Mouse (Mus musculus) adrenal gland (tissue): ENCODE data around the gene Tedc2.

Experiments used
- intact Hi-C: fragments of 180-260 bp; cut with DNase I; formaldehyde crosslinking; loops from one replicate; pipeline ENCODE4 v1.15.1; 2025

Tedc2 gene

GRCm38 (mm10) chr17:24213186-24213585, 7.5 kb downstream of the Tedc2 start:
- intact Hi-C loops, result no loop called here

- intact Hi-C loops, result no loop called here
These were observed 8.1 kb downstream of the Tedc2 start for GRCm38 (mm10) chr17:24212441-24213018.

- intact Hi-C loops, result no loop called here
These were observed 8.8 kb downstream of the Tedc2 start for GRCm38 (mm10) chr17:24211631-24212440.

DNA sequence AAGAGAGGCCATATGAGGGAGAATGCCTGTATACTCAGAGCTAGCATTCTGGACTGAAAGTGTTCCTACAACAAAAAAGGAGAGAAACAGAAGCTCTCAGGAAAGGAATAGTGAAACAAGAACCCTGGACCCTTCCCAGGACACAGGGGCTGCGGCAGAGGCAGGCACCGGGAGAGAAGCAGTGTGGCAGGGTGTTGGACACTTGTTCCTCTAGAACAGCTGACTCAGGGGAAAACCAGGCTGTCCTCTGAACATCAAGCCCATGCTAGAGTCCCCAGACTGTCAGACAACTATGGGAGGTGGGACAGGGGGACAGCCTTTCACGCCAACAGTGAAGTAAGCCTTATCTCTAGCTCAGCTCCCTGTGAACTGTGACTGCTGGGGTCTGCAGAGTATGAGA, 10.1 kb downstream of the Tedc2 start:
- intact Hi-C loops, result no loop called here

DNA sequence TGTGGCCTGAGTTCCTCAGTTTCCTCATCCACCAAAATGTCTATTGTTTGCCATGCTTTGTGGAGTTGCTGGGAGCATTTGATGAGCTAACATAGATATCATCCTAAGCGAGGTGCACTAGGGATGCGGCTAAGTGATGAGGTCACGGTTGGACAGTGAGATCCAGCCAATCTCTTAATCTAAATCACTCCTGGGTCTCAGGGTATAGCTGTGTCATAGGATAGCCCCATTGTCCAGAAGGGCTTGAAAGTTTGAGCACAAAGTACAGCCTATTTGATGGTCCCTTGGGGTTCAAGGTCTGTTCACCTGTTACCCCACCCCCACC, 10.8 kb downstream of the Tedc2 start:
- intact Hi-C loops, result loop anchor here (5.0 kb wide), 1 partner anchor 38 kb away; no protein-coding TSS in a partner anchor

DNA sequence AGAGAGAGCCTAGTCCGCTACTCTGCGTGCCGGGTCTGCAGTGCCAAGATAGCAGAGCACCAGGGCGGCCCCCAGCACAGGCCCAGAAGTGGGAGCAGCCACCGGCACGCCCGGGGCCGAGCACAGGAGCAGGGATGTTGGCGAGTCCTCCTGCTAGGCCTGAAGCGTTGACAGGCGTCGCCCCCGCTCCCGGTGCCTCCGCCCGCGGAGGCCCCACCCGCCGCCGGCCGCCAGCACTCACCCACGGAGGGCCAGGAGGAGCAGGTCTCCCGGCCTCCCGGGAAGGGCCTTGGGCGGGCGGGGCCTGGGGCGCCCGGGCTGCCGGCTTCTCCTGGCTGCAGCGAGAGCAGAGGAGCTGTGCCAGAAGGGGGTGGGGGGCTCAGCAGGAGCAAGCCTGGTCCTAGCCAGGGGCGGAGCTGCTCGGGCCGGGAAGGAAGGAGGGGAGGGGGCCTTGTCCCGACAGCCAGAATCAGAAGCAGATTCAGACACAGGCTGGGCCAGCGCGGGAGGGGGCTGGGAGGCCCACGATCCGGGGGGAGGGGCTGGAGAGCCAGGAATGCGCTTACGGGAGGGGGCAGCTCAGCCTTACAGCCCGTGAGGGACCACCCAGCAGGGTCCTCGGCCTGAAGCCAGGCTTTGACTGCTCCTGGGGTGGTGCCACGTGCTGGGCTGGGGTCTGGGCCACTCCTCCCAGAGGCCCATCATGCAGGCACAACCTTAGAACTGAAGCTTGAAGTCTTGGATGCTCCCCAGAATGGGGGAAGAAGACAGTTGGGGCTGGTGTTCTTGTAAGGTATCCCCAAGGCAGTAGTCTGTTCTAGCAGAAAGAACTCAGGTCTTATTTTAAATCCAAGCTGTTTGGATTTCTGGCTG, 11.4 kb downstream of the Tedc2 start, which contains the start of gene Ntn3:
Ntn3 (minus strand) TSS at position 489 of the 873 bp plus-strand sequence.
- intact Hi-C loops, result loop anchor here (5.0 kb wide), 1 partner anchor 37 kb away; no protein-coding TSS in a partner anchor

DNA sequence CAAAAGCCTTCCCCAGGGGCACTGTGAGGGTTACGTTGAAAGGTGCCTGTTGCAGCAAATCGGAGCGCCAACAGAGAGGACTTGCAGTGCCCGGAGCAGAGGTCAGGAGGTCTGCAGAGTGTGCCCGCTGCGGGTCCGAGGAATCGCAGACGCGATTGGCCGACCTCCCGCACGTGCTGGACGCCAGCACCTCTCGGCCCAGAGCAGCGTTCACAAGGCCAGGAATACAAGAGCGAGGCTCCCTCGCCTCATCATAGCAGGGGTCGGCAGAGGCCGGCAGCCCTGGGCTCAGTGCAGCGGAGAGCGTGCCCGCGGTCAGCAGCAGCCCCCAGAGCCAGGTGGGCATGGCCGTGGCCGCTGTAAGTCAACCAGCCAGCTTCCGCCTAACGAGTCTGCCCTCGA, 12.0 kb downstream of the Tedc2 start:
- intact Hi-C loops, result loop anchor here (5.0 kb wide), 1 partner anchor 36 kb away; no protein-coding TSS in a partner anchor

GRCm38 (mm10) chr17:24207768-24208640, 12.6 kb downstream of the Tedc2 start:
- intact Hi-C loops, result loop anchor here (5.0 kb wide), 1 partner anchor 36 kb away; no protein-coding TSS in a partner anchor

DNA sequence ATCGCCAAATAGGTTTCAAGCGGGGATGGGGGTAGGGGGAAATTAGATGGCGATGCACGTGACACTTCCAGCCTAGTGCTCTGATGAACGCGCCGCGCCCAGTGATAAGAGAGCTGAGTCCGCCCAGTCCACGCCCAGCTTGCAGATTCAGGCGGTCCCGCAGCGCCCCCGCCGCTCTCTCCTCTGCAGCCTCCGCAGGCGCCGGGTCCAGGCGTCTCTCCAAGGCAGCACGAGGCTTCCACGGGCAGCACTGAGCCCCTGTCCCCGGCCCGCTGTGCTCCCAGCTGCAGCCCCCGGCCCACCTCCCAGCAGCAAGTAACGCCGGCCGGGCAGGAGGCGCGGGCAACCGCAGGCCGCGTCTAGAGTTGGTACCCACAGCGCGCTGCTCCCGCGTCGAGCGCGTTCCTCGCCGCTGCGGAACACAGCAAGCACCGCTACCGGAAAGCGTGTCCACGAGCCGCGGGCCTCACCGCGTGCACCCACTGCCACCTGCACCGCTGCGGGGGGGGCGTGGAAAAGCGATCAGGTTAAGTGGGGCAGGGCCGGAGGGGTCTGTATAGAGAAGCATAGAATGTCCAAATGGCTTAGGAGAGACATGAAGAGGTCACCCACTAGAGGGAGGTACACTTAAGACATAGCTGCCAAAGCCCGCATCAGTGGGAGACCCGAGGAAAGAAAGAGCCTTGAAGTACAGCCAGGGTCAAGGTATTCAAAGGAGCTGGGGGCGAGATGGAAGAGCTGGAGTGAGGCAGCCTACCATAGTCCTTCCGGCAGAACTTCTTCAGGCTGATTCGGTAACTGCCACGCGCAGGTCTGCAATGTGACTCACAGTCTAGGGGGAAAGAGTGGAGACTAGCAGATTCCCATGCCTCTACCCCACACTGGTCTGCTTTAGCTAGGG, 13.9 kb downstream of the Tedc2 start:
- intact Hi-C loops, result loop anchor here (5.0 kb wide), 1 partner anchor 34 kb away; no protein-coding TSS in a partner anchor

- intact Hi-C loops, result loop anchor here (5.0 kb wide), 1 partner anchor 34 kb away; no protein-coding TSS in a partner anchor
These were observed 14.7 kb downstream of the Tedc2 start for GRCm38 (mm10) chr17:24205908-24206361.

- intact Hi-C loops, result loop anchor here (5.0 kb wide), 1 partner anchor 33 kb away; no protein-coding TSS in a partner anchor
These were observed 15.3 kb downstream of the Tedc2 start, which contains the start of gene Tbc1d24 for GRCm38 (mm10) chr17:24205284-24205888. Tbc1d24 (minus strand) TSS chr17:24205562.

DNA sequence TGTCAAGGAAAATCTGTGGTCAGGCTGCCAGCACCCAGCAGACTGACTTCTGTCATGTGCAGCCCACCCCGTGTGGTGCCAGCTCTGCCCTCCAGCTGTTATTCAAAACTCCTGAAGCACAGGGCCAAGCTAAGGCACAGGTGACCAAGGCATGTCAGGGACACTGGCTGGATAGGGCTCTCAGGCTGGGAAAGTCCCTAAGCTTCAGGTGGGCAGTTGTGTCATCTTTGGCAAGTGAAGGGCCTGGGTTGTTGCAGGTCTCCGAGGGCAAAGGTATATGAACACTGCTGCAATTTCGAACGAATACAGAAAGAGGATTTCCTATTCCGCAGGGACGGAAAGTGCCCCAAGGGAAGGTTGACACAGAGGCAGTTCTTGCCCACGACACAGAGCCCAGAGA, 15.8 kb downstream of the Tedc2 start:
- intact Hi-C loops, result loop anchor here (5.0 kb wide), 2 partner anchors 33 to 47 kb away; partner anchors contain the start of gene Ccnf

GRCm38 (mm10) chr17:24203611-24204534, 16.8 kb downstream of the Tedc2 start:
- intact Hi-C loops, result loop anchor here (5.0 kb wide), 1 partner anchor 48 kb away; the partner anchor contains the start of gene Ccnf

GRCm38 (mm10) chr17:24203068-24203467, 17.6 kb downstream of the Tedc2 start:
- intact Hi-C loops, result loop anchor here (5.0 kb wide), 1 partner anchor 49 kb away; the partner anchor contains the start of gene Ccnf

GRCm38 (mm10) chr17:24201092-24201491, 19.6 kb downstream of the Tedc2 start:
- intact Hi-C loops, result loop anchor here (5.0 kb wide), 1 partner anchor 51 kb away; the partner anchor contains the start of gene Ccnf

DNA sequence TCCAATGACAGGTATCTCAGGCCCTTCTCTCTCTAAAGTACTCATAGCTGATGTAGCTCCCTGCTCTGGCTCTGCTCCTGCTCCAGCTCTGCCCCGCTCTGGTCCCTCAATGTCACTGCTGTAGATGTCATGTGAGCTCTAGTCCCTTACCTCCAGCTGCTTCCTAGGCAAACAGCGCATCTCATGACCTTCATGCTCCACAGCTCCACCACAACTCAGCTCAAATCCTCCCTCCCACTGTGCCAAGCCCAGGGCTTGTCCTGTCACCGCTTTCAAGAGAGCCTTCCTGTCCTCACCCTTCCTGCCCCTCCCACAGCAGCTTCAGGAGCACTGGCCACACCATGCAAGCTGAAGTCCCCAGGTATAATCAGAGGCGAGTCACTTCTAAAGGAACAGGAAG, 20.9 kb downstream of the Tedc2 start:
- intact Hi-C loops, result loop anchor here (5.0 kb wide), 1 partner anchor 53 kb away; the partner anchor contains the start of gene Ccnf

- intact Hi-C loops, result no loop called here
These were observed 21.4 kb downstream of the Tedc2 start for GRCm38 (mm10) chr17:24199252-24199651.
